Mouse (Mus musculus): Measurements from ENCODE around the gene Eloa. TPM values are rescaled to one million over a fixed set of nuclear protein-coding genes. Genes with fewer than 3 reads are reported as not detected.

Eloa gene
- polyA plus RNA-seq, 1 experiment from 2014 or later, result 29.7 TPM

- WGBS, result 83% methylated on average over 5 of the region's 5 CpGs
- Histone ChIP-seq H3K4me2 (ENCODE audit: low read depth, low read length) (no peak overlapping the region), H3K4me3 (ENCODE audit: low read depth, low read length) (no peak overlapping the region), H3K9ac (replicated peaks; ENCODE audit: low read depth, low read length) (no peak overlapping the region), H3K27me3 (ENCODE audit: control insufficient read depth, insufficient read depth, low read length) (no peaks in the 10 kb centered on the region), H3K27ac (ENCODE audit: low read depth, low read length) (no peak overlapping the region), H3K36me3 (ENCODE audit: control insufficient read depth, insufficient read depth, low read length) (peaks cover 26% of the 10 kb centered on the region), H3K4me1 (ENCODE audit: control insufficient read depth, insufficient read depth, low read length) (peaks cover 10% of the 10 kb centered on the region; the same call in 1 of the 2 replicates), H3K9me3 (ENCODE audit: control insufficient read depth, low read length) (no peaks in the 10 kb centered on the region)
- ATAC-seq (ENCODE audit: low read depth), result no peak
Measured at GRCm38 (mm10) chr4:136053843-136054242, 32.3 kb upstream of the Eloa start.

- Histone ChIP-seq H3K4me3 (ENCODE audit: low read depth, low read length) (peak within 1 kb of the TSS; percentile 97), H3K36me3 (ENCODE audit: control insufficient read depth, insufficient read depth, low read length) (peaks cover 32% of the 10 kb centered on the region), H3K9ac (replicated peaks; ENCODE audit: low read depth, low read length) (peak within 1 kb of the TSS; percentile 93), H3K27me3 (ENCODE audit: control insufficient read depth, insufficient read depth, low read length) (no peaks in the 10 kb centered on the region), H3K9me3 (ENCODE audit: control insufficient read depth, low read length) (no peaks in the 10 kb centered on the region), H3K4me2 (ENCODE audit: low read depth, low read length) (peak within 1 kb of the TSS; percentile 96), H3K27ac (ENCODE audit: low read depth, low read length) (peak within 1 kb of the TSS; percentile 94), H3K4me1 (ENCODE audit: control insufficient read depth, insufficient read depth, low read length) (peaks cover 10% of the 10 kb centered on the region; the same call in 1 of the 2 replicates)
- 0% methylated on average over 21 of the region's 21 CpGs for WGBS
- ATAC-seq (ENCODE audit: low read depth), result peak; percentile 98
Measured at GRCm38 (mm10) chr4:136053247-136053596, 31.7 kb upstream of the Eloa start, which contains the start of gene Rpl11. Gene Rpl11, minus strand, starts transcription at chr4:136053428.

- Histone ChIP-seq H3K27ac (ENCODE audit: low read depth, low read length) (peak overlapping the region; percentile 94), H3K4me2 (ENCODE audit: low read depth, low read length) (peak overlapping the region; percentile 96), H3K27me3 (ENCODE audit: control insufficient read depth, insufficient read depth, low read length) (no peaks in the 10 kb centered on the region), H3K9ac (replicated peaks; ENCODE audit: low read depth, low read length) (peak overlapping the region; percentile 93), H3K4me3 (ENCODE audit: low read depth, low read length) (peak overlapping the region; percentile 97), H3K9me3 (ENCODE audit: control insufficient read depth, low read length) (no peaks in the 10 kb centered on the region), H3K36me3 (ENCODE audit: control insufficient read depth, insufficient read depth, low read length) (peaks cover 38% of the 10 kb centered on the region), H3K4me1 (ENCODE audit: control insufficient read depth, insufficient read depth, low read length) (peaks cover 10% of the 10 kb centered on the region; the same call in 1 of the 2 replicates)
- WGBS, result under 1% methylated on average over 47 of the region's 50 CpGs
- peak; percentile 87 for ATAC-seq (ENCODE audit: low read depth)
Measured at GRCm38 (mm10) chr4:136052534-136053246, 31.1 kb upstream of the Eloa start.

GRCm38 (mm10) chr4:136052060-136052459 lies 30.5 kb upstream of the Eloa start:
- Histone ChIP-seq H3K27ac (ENCODE audit: low read depth, low read length) (no peak overlapping the region), H3K9me3 (ENCODE audit: control insufficient read depth, low read length) (no peaks in the 10 kb centered on the region), H3K9ac (replicated peaks; ENCODE audit: low read depth, low read length) (peak overlapping the region; percentile 93), H3K36me3 (ENCODE audit: control insufficient read depth, insufficient read depth, low read length) (peaks cover 39% of the 10 kb centered on the region), H3K4me1 (ENCODE audit: control insufficient read depth, insufficient read depth, low read length) (peaks cover 10% of the 10 kb centered on the region; the same call in 1 of the 2 replicates), H3K4me2 (ENCODE audit: low read depth, low read length) (peak overlapping the region; percentile 96), H3K4me3 (ENCODE audit: low read depth, low read length) (peak overlapping the region; percentile 97), H3K27me3 (ENCODE audit: control insufficient read depth, insufficient read depth, low read length) (no peaks in the 10 kb centered on the region)
- WGBS, result 7% methylated on average over 3 of the region's 3 CpGs
- no peak for ATAC-seq (ENCODE audit: low read depth)

DNA sequence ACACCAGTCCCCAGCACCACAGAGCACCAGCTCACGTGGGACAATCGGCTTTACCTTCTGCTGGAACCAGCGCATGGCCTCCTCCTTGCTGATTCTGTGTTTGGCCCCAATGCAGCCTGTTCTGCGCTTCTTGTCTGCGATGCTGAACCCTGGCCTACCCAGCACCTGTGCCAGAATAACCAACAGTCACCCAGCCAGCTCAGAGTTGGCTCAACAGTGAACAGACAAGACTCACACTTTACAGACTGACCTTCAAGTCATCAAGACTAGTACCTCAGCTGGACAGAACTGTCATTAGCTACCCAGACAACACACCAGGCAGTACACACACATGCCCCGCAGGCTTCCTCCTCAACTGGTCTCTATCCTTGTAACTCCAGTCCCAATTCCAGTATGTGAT lies 28.7 kb upstream of the Eloa start:
- no peaks in the 10 kb centered on the region for H3K27me3 ChIP-seq (ENCODE audit: control insufficient read depth, insufficient read depth, low read length)
- no peak overlapping the region for H3K4me3 ChIP-seq (ENCODE audit: low read depth, low read length)

DNA sequence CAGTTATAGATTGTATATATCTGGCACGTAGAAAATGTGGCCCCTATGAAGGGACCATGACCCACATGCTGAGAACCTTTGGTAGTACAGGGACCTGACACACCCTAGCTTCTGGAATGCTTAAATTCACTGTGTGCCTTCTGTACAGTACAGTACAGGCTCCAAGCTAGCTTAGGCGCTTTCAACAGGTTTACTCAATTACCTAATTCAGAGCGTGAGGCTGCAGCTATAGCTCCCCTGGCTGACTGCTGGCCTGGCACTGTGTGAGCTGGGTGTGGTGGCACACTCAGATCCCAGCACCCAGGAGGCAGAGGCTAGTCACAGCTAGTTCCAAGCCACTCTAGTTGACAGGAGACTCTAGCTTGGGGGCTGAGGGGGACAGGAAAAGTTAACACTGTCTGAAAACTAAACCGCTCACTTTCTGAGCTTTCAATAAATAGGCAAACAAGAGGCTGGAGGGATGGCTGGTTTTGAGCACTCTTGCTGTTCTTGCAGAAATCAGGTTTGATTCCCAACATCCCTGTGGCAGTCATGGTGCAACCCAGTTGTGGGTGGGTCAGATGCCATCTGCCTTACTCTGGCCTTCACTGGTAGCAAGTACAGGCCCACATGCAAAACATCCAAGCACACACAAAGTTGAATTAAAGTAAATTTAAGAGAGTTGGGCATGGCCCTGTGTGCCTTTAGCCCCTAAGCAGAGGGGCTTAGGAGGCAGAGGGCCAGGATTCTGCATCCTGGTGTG lies 26.9 kb upstream of the Eloa start:
- no peaks in the 10 kb centered on the region for H3K27me3 ChIP-seq (ENCODE audit: control insufficient read depth, insufficient read depth, low read length)
- ATAC-seq (ENCODE audit: low read depth), result no peak
- no peaks in the 10 kb centered on the region for H3K9me3 ChIP-seq (ENCODE audit: control insufficient read depth, low read length)
- WGBS, result 84% methylated on average over 4 of the region's 4 CpGs
- H3K4me1 ChIP-seq (ENCODE audit: control insufficient read depth, insufficient read depth, low read length), result peaks cover 10% of the 10 kb centered on the region; the same call in 1 of the 2 replicates
- no peak overlapping the region for H3K4me2 ChIP-seq (ENCODE audit: low read depth, low read length)
- H3K9ac ChIP-seq (replicated peaks; ENCODE audit: low read depth, low read length), result no peak overlapping the region
- no peak overlapping the region for H3K27ac ChIP-seq (ENCODE audit: low read depth, low read length)
- H3K4me3 ChIP-seq (ENCODE audit: low read depth, low read length), result no peak overlapping the region
- peaks cover 48% of the 10 kb centered on the region for H3K36me3 ChIP-seq (ENCODE audit: control insufficient read depth, insufficient read depth, low read length)

More for the DNA sequence above, 28.7 kb upstream of the Eloa start:
- no peak overlapping the region for H3K27ac ChIP-seq (ENCODE audit: low read depth, low read length)
- no peak overlapping the region for H3K4me2 ChIP-seq (ENCODE audit: low read depth, low read length)
- H3K9ac ChIP-seq (replicated peaks; ENCODE audit: low read depth, low read length), result no peak overlapping the region
- ATAC-seq (ENCODE audit: low read depth), result no peak
- peaks cover 10% of the 10 kb centered on the region; the same call in 1 of the 2 replicates for H3K4me1 ChIP-seq (ENCODE audit: control insufficient read depth, insufficient read depth, low read length)
- no peaks in the 10 kb centered on the region for H3K9me3 ChIP-seq (ENCODE audit: control insufficient read depth, low read length)
- H3K36me3 ChIP-seq (ENCODE audit: control insufficient read depth, insufficient read depth, low read length), result peaks cover 43% of the 10 kb centered on the region
- 96% methylated on average over 6 of the region's 6 CpGs for WGBS

DNA sequence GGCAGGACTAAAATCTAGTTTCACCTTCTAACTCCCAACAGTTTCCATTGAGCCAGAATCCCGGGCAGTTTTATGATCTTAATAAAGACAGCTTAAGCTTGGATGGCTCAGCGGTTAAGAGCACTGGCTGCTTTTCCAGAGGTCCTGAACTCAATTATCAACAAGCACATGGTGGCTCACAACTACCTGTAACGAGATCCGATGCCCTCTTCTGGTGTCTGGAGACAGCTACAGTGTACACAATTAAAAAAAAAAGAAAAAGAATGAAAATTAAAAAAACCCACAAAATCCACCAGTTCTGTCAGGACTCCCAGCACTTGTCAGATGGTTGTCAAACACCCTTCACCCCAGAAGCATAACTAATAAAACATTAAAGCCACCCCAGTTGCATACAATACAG lies 26.1 kb upstream of the Eloa start:
- H3K27ac ChIP-seq (ENCODE audit: low read depth, low read length), result no peak overlapping the region
- H3K36me3 ChIP-seq (ENCODE audit: control insufficient read depth, insufficient read depth, low read length), result peaks cover 48% of the 10 kb centered on the region
- H3K9ac ChIP-seq (replicated peaks; ENCODE audit: low read depth, low read length), result no peak overlapping the region
- no peak overlapping the region for H3K4me3 ChIP-seq (ENCODE audit: low read depth, low read length)
- peaks cover 10% of the 10 kb centered on the region; the same call in 1 of the 2 replicates for H3K4me1 ChIP-seq (ENCODE audit: control insufficient read depth, insufficient read depth, low read length)
- no peaks in the 10 kb centered on the region for H3K9me3 ChIP-seq (ENCODE audit: control insufficient read depth, low read length)
- no peak overlapping the region for H3K4me2 ChIP-seq (ENCODE audit: low read depth, low read length)
- no peak for ATAC-seq (ENCODE audit: low read depth)
- H3K27me3 ChIP-seq (ENCODE audit: control insufficient read depth, insufficient read depth, low read length), result no peaks in the 10 kb centered on the region
- WGBS, result 55% methylated on average over 4 of the region's 4 CpGs

- WGBS, result 79% methylated on average over 6 of the region's 6 CpGs
- Histone ChIP-seq H3K27ac (ENCODE audit: low read depth, low read length) (no peak overlapping the region), H3K27me3 (ENCODE audit: control insufficient read depth, insufficient read depth, low read length) (no peaks in the 10 kb centered on the region), H3K4me1 (ENCODE audit: control insufficient read depth, insufficient read depth, low read length) (peaks cover 6% of the 10 kb centered on the region; the same call in 1 of the 2 replicates), H3K9ac (replicated peaks; ENCODE audit: low read depth, low read length) (no peak overlapping the region), H3K9me3 (ENCODE audit: control insufficient read depth, low read length) (no peaks in the 10 kb centered on the region), H3K4me3 (ENCODE audit: low read depth, low read length) (no peak overlapping the region), H3K4me2 (ENCODE audit: low read depth, low read length) (no peak overlapping the region), H3K36me3 (ENCODE audit: control insufficient read depth, insufficient read depth, low read length) (peaks cover 48% of the 10 kb centered on the region)
- no peak for ATAC-seq (ENCODE audit: low read depth)
Measured at GRCm38 (mm10) chr4:136046888-136047287, 25.3 kb upstream of the Eloa start.

DNA sequence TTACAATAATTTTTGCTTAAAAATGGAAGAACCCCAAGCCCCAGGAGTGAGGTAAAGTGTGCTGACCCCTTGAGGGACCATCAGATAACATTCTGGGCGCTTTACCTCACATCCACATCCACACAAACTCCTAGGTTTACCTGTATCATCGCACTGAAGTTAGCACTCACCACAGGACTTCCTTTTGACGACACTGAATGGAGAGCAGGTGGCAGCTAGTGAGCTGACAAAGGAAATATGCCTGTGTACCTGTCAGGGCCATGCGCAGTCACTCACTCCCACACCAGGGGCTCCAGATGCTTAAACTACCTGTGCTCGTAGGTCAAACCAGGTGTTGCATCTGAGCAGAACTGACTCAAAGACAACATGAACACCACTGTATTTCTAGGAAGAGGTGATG lies 23.5 kb upstream of the Eloa start:
- no peak for ATAC-seq (ENCODE audit: low read depth)
- Histone ChIP-seq H3K4me1 (ENCODE audit: control insufficient read depth, insufficient read depth, low read length) (no peaks in the 10 kb centered on the region), H3K27me3 (ENCODE audit: control insufficient read depth, insufficient read depth, low read length) (no peaks in the 10 kb centered on the region), H3K27ac (ENCODE audit: low read depth, low read length) (no peak overlapping the region), H3K9ac (replicated peaks; ENCODE audit: low read depth, low read length) (no peak overlapping the region), H3K9me3 (ENCODE audit: control insufficient read depth, low read length) (no peaks in the 10 kb centered on the region), H3K4me2 (ENCODE audit: low read depth, low read length) (no peak overlapping the region), H3K36me3 (ENCODE audit: control insufficient read depth, insufficient read depth, low read length) (peaks cover 34% of the 10 kb centered on the region), H3K4me3 (ENCODE audit: low read depth, low read length) (no peak overlapping the region)
- WGBS, result 87% methylated on average over 5 of the region's 5 CpGs
